Mouse (Mus musculus) forebrain, embryonic 11.5 days (tissue): ENCODE measurements around the gene Exoc4. TPM values are rescaled to one million over a fixed set of nuclear protein-coding genes. Genes with fewer than 3 reads are reported as not detected.

Experiments
- ATAC-seq: fragments of 200-750 bp; cut with Nextera tagmentation; replicated peaks from 2 replicates; pipeline ENCODE4 v1.8.0; 2017; ENCODE audit warnings: moderate TSS enrichment; ENCODE audit not compliant: low FRiP score
- DNase-seq: peaks from one replicate; pipeline ENCODE4 v3.0.0-alpha.2; 2017; ENCODE audit warnings: low spot score
- H3K27ac ChIP-seq: fragments of 300-500 bp; sonication (generic); 2 replicates; pipeline ENCODE4 v1.5.1; 2014; ENCODE audit warnings: low read depth, low read length
- H3K27me3 ChIP-seq: fragments of 300-500 bp; sonication (generic); 2 replicates; pipeline ENCODE4 v1.6.1; 2014; ENCODE audit warnings: mild to moderate bottlenecking, low read length, mixed read lengths; ENCODE audit not compliant: control insufficient read depth, insufficient read depth
- H3K36me3 ChIP-seq: fragments of 300-500 bp; sonication (generic); 2 replicates; pipeline ENCODE4 v1.6.1; 2014; ENCODE audit warnings: mild to moderate bottlenecking, low read length, moderate library complexity, mixed read lengths; ENCODE audit not compliant: control insufficient read depth, insufficient read depth
- H3K4me1 ChIP-seq: fragments of 300-500 bp; sonication (generic); replicated peaks from 2 replicates; pipeline ENCODE4 v1.6.1; 2014; ENCODE audit warnings: low read length, mixed read lengths; ENCODE audit not compliant: control insufficient read depth, insufficient read depth
- H3K4me2 ChIP-seq: fragments of 300-500 bp; sonication (generic); 2 replicates; pipeline ENCODE4 v1.6.1; 2014; ENCODE audit warnings: low read depth, mild to moderate bottlenecking, low read length, moderate library complexity, mixed read lengths; ENCODE audit not compliant: severe bottlenecking
- H3K4me3 ChIP-seq: fragments of 300-500 bp; sonication (generic); 2 replicates; pipeline ENCODE4 v1.5.1; 2014; ENCODE audit warnings: low read depth, low read length
- H3K9ac ChIP-seq: fragments of 300-500 bp; sonication (generic); 2 replicates; pipeline ENCODE4 v1.6.1; 2014; ENCODE audit warnings: low read length
- H3K9me3 ChIP-seq: fragments of 300-500 bp; sonication (generic); 2 replicates; pipeline ENCODE4 v1.6.1; 2016; ENCODE audit warnings: low read length, mixed read lengths; ENCODE audit not compliant: control insufficient read depth
- WGBS: fragments of 180-500 bp; shearing (Covaris S2); extraction: QIAGEN DNeasy Blood & Tissue Kit; methylation state at CpG from one replicate; pipeline ENCODE4 v1.1.7; 2014; 5-methylcytosine and 5-hydroxymethylcytosine counted together
- polyA plus RNA-seq: library from polyadenylated mRNA; unstranded; fragments of >200 nt; fragmentation: Nextera tagmentation; extraction: Ambion mirVana; gene quantifications from 2 replicates; pipeline ENCODE4 v1.2.1, GENCODE M21; 2014

Gene Exoc4
- polyA plus RNA-seq, 1 experiment from 2014 or later = 41.2 TPM

- Histone ChIP-seq H3K4me3 (no peak overlapping the region), H3K27me3 (no peaks in the 10 kb centered on the region), H3K4me1 (no peaks in the 10 kb centered on the region), H3K9ac (no peak overlapping the region), H3K27ac (no peak overlapping the region), H3K4me2 (no peak overlapping the region), H3K36me3 (no peaks in the 10 kb centered on the region), H3K9me3 (no peaks in the 10 kb centered on the region)
- WGBS = 86% methylated on average over 3 of the region's 3 CpGs
- no peak for ATAC-seq
- no peak for DNase-seq
These were observed 620.4 kb downstream of the Exoc4 start for GRCm38 (mm10) chr6:33869251-33869650.

- no peak for DNase-seq
- WGBS = 44% methylated on average over 9 of the region's 9 CpGs
- Histone ChIP-seq H3K9me3 (no peaks in the 10 kb centered on the region), H3K4me1 (no peaks in the 10 kb centered on the region), H3K27ac (no peak overlapping the region), H3K36me3 (no peaks in the 10 kb centered on the region), H3K9ac (no peak overlapping the region), H3K4me2 (no peak overlapping the region), H3K27me3 (no peaks in the 10 kb centered on the region), H3K4me3 (no peak overlapping the region)
- ATAC-seq = no peak
These were observed 621.7 kb downstream of the Exoc4 start for GRCm38 (mm10) chr6:33870468-33871142.

GRCm38 (mm10) chr6:33871286-33871685 is 622.4 kb downstream of the Exoc4 start:
- DNase-seq = no peak
- Histone ChIP-seq H3K9ac (no peak overlapping the region), H3K27ac (no peak overlapping the region), H3K9me3 (no peaks in the 10 kb centered on the region), H3K36me3 (no peaks in the 10 kb centered on the region), H3K4me1 (no peaks in the 10 kb centered on the region), H3K4me2 (no peak overlapping the region), H3K27me3 (no peaks in the 10 kb centered on the region), H3K4me3 (no peak overlapping the region)
- ATAC-seq = no peak
- WGBS = 69% methylated on average over 1 of the region's 1 CpGs

GRCm38 (mm10) chr6:33872192-33872591 is 623.3 kb downstream of the Exoc4 start:
- no peak overlapping the region for H3K9ac ChIP-seq
- 29% methylated on average over 1 of the region's 1 CpGs for WGBS
- no peaks in the 10 kb centered on the region for H3K27me3 ChIP-seq
- DNase-seq (no peak), ATAC-seq (no peak)
- H3K9me3 ChIP-seq = no peaks in the 10 kb centered on the region
- no peak overlapping the region for H3K4me2 ChIP-seq
- no peak overlapping the region for H3K27ac ChIP-seq
- no peaks in the 10 kb centered on the region for H3K4me1 ChIP-seq
- no peak overlapping the region for H3K4me3 ChIP-seq
- H3K36me3 ChIP-seq = no peaks in the 10 kb centered on the region

- H3K9me3 ChIP-seq = no peaks in the 10 kb centered on the region
- H3K4me3 ChIP-seq = no peak overlapping the region
- H3K27me3 ChIP-seq = no peaks in the 10 kb centered on the region
- H3K9ac ChIP-seq = no peak overlapping the region
- no peaks in the 10 kb centered on the region for H3K4me1 ChIP-seq
- DNase-seq (no peak), ATAC-seq (no peak)
- H3K27ac ChIP-seq = no peak overlapping the region
- H3K4me2 ChIP-seq = no peak overlapping the region
- H3K36me3 ChIP-seq = no peaks in the 10 kb centered on the region
- WGBS = 77% methylated on average over 5 of the region's 5 CpGs
These were observed 624.1 kb downstream of the Exoc4 start for GRCm38 (mm10) chr6:33873000-33873399.

- ATAC-seq = no peak
- Histone ChIP-seq H3K4me3 (no peak overlapping the region), H3K27ac (no peak overlapping the region), H3K4me1 (no peaks in the 10 kb centered on the region), H3K27me3 (no peaks in the 10 kb centered on the region), H3K36me3 (no peaks in the 10 kb centered on the region), H3K9ac (no peak overlapping the region), H3K4me2 (no peak overlapping the region), H3K9me3 (no peaks in the 10 kb centered on the region)
- DNase-seq = no peak
- WGBS = 63% methylated on average over 8 of the region's 8 CpGs
These were observed 625.6 kb downstream of the Exoc4 start for GRCm38 (mm10) chr6:33874291-33875014.

GRCm38 (mm10) chr6:33884141-33884683 is 635.3 kb downstream of the Exoc4 start:
- DNase-seq (no peak), ATAC-seq (no peak)
- H3K27me3 ChIP-seq = no peaks in the 10 kb centered on the region
- H3K4me2 ChIP-seq = no peak overlapping the region
- no peaks in the 10 kb centered on the region for H3K9me3 ChIP-seq
- no peaks in the 10 kb centered on the region for H3K36me3 ChIP-seq
- H3K27ac ChIP-seq = no peak overlapping the region
- no peak overlapping the region for H3K4me3 ChIP-seq
- H3K9ac ChIP-seq = no peak overlapping the region
- WGBS = 90% methylated on average over 9 of the region's 9 CpGs
- H3K4me1 ChIP-seq = no peaks in the 10 kb centered on the region

- Histone ChIP-seq H3K27ac (no peak overlapping the region), H3K9ac (no peak overlapping the region), H3K4me3 (no peak overlapping the region), H3K36me3 (no peaks in the 10 kb centered on the region), H3K27me3 (no peaks in the 10 kb centered on the region), H3K9me3 (no peaks in the 10 kb centered on the region), H3K4me1 (no peaks in the 10 kb centered on the region), H3K4me2 (no peak overlapping the region)
- no peak for ATAC-seq
- no peak for DNase-seq
- WGBS = 95% methylated on average over 2 of the region's 2 CpGs
These were observed 638.1 kb downstream of the Exoc4 start for GRCm38 (mm10) chr6:33886941-33887340.
